ENCODE assay signal across 8 mouse cellular contexts in the genomic region with DNA sequence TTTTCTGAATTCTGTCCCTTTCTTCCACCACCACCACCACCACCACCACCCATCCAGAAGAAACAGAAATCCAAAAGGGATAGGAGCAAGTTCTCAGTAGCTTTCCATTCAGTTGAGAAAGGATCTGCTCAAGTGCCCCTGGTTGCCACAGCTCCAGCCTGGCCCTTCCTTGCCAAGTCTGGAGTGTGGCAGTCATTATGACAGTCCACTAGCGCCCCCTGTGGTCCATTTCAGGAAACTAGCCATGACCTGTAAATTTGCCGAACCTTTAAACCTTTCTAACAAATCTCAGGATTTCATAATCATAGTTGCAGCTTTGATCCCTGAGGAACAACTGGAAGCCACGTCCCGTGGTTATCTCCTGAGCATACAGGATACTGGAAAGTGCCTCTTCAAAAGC.
DNase-seq lines count a peak whose midpoint lies in the region; ATAC-seq and TF ChIP-seq lines count a peak whose summit lies in the region.

No protein-coding gene starts in this region.

- no peak overlapping the region for H3K27ac ChIP-seq in forebrain, embryonic 11.5 days (ENCODE audit: low read depth, low read length)
- no peak overlapping the region for H3K27ac ChIP-seq in forebrain, embryonic 16.5 days (ENCODE audit: low read length)
- no peak overlapping the region for H3K27ac ChIP-seq in cerebellum, adult 2 months (ENCODE audit: insufficient read depth, low read length)
- H3K27ac ChIP-seq in left cerebral cortex, adult 2 months, result no peak overlapping the region
- no peak overlapping the region for H3K27ac ChIP-seq in midbrain, embryonic 10.5 days (replicated peaks)
- no peak overlapping the region for H3K27ac ChIP-seq in small intestine, adult 2 months (ENCODE audit: insufficient read depth, low read depth, low read length)

- H3K4me2 ChIP-seq in forebrain, embryonic 11.5 days (ENCODE audit: low read depth, low read length, severe bottlenecking), result no peak overlapping the region
- H3K4me2 ChIP-seq in forebrain, embryonic 16.5 days (ENCODE audit: low read length), result no peak overlapping the region

- no peaks in the 10 kb centered on the region for H3K27me3 ChIP-seq in forebrain, embryonic 11.5 days (ENCODE audit: control insufficient read depth, insufficient read depth, low read length)
- no peaks in the 10 kb centered on the region for H3K27me3 ChIP-seq in forebrain, embryonic 16.5 days (replicated peaks; ENCODE audit: control insufficient read depth, insufficient read depth, low read length)
- H3K27me3 ChIP-seq in cerebellum, adult 2 months (ENCODE audit: control insufficient read depth, insufficient read depth, low read length), result no peaks in the 10 kb centered on the region
- no peaks in the 10 kb centered on the region for H3K27me3 ChIP-seq in midbrain, embryonic 10.5 days (ENCODE audit: low read depth, poor library complexity, severe bottlenecking)
- H3K27me3 ChIP-seq in small intestine, adult 2 months (ENCODE audit: control insufficient read depth, insufficient read depth, low read length), result no peaks in the 10 kb centered on the region

- TF ChIP-seq CTCF in cerebellum, adult 2 months (IDR thresholded peaks at IDR 0.05; ENCODE audit: borderline replicate concordance, insufficient read depth, low read depth, low read length), result peak; percentile 58
- peak; percentile 76 for TF ChIP-seq CTCF in left cerebral cortex, adult 2 months (IDR thresholded peaks at IDR 0.05)
- peak; percentile 59; the same call in 1 of the 2 replicates for TF ChIP-seq CTCF in small intestine, adult 2 months (IDR thresholded peaks at IDR 0.05; ENCODE audit: extremely low read depth, insufficient read length, insufficient replicate concordance, low read depth, low read length)

- no peaks in the 10 kb centered on the region for H3K36me3 ChIP-seq in forebrain, embryonic 11.5 days (ENCODE audit: control insufficient read depth, insufficient read depth, low read length)
- no peaks in the 10 kb centered on the region for H3K36me3 ChIP-seq in forebrain, embryonic 16.5 days (ENCODE audit: control insufficient read depth, insufficient read depth)
- H3K36me3 ChIP-seq in midbrain, embryonic 10.5 days, result no peaks in the 10 kb centered on the region
- H3K36me3 ChIP-seq in small intestine, adult 2 months (ENCODE audit: control insufficient read depth, insufficient read depth, low read length), result no peaks in the 10 kb centered on the region

- no peaks in the 10 kb centered on the region for H3K4me1 ChIP-seq in forebrain, embryonic 11.5 days (replicated peaks; ENCODE audit: control insufficient read depth, insufficient read depth, low read length)
- H3K4me1 ChIP-seq in forebrain, embryonic 16.5 days (replicated peaks; ENCODE audit: control insufficient read depth, insufficient read depth, low read length), result peaks cover 4% of the 10 kb centered on the region
- no peaks in the 10 kb centered on the region for H3K4me1 ChIP-seq in cerebellum, adult 2 months (ENCODE audit: control insufficient read depth, insufficient read depth, low read length)
- H3K4me1 ChIP-seq in midbrain, embryonic 10.5 days, result no peaks in the 10 kb centered on the region
- no peaks in the 10 kb centered on the region for H3K4me1 ChIP-seq in small intestine, adult 2 months (ENCODE audit: control insufficient read depth, insufficient read depth, insufficient read length, low read length)

- 0 out of 2 replicates have a peak, but pooled peaks have one; percentile 33 for ATAC-seq in forebrain, embryonic 11.5 days (replicated peaks; ENCODE audit: low FRiP score)
- ATAC-seq in forebrain, embryonic 16.5 days, result no peak

- H3K9ac ChIP-seq in forebrain, embryonic 11.5 days (ENCODE audit: low read length), result no peak overlapping the region
- H3K9ac ChIP-seq in forebrain, embryonic 16.5 days (replicated peaks; ENCODE audit: low read depth, low read length), result no peak overlapping the region

- no peak for TF ChIP-seq POLR2A in cerebellum, adult 2 months (IDR thresholded peaks at IDR 0.05; ENCODE audit: borderline replicate concordance, insufficient read depth, low read length)
- no peak for TF ChIP-seq POLR2A in small intestine, adult 2 months (IDR thresholded peaks at IDR 0.05; ENCODE audit: low read depth, low read length)

- no peak overlapping the region for H3K4me3 ChIP-seq in forebrain, embryonic 11.5 days (ENCODE audit: low read depth, low read length)
- H3K4me3 ChIP-seq in forebrain, embryonic 16.5 days (replicated peaks; ENCODE audit: low read length), result no peak overlapping the region
- no peak overlapping the region for H3K4me3 ChIP-seq in cerebellum, adult 2 months (replicated peaks; ENCODE audit: insufficient read depth, low read depth, low read length)
- no peak overlapping the region for H3K4me3 ChIP-seq in left cerebral cortex, adult 2 months
- H3K4me3 ChIP-seq in midbrain, embryonic 10.5 days, result no peak overlapping the region
- H3K4me3 ChIP-seq in small intestine, adult 2 months (ENCODE audit: low read depth, low read length), result no peak overlapping the region

- intact Hi-C loops in left cerebral cortex, adult 2 months (cut with DNase I), result loop anchor here (1.0 to 5.0 kb wide), 4 partner anchors 450 to 752 kb away; no protein-coding TSS in a partner anchor

- no peaks in the 10 kb centered on the region for H3K9me3 ChIP-seq in forebrain, embryonic 11.5 days (ENCODE audit: control insufficient read depth, low read length)
- no peaks in the 10 kb centered on the region for H3K9me3 ChIP-seq in forebrain, embryonic 16.5 days (ENCODE audit: control insufficient read depth, low read length)
- no peaks in the 10 kb centered on the region for H3K9me3 ChIP-seq in midbrain, embryonic 10.5 days (replicated peaks)

- 13% methylated on average over 4 of the region's 4 CpGs for WGBS in forebrain, embryonic 11.5 days
- 6% methylated on average over 4 of the region's 4 CpGs for WGBS in forebrain, embryonic 16.5 days
- WGBS in cerebellum, adult 2 months, result 3% methylated on average over 4 of the region's 4 CpGs
- WGBS in midbrain, embryonic 10.5 days, result 12% methylated on average over 4 of the region's 4 CpGs
- 2% methylated on average over 4 of the region's 4 CpGs for WGBS in small intestine, adult 2 months

- DNase-seq in forebrain, embryonic 11.5 days (ENCODE audit: low spot score), result peak; percentile 85
- DNase-seq in cerebellum, adult 2 months, result peak; percentile 32 to 37
- peak; percentile 67 to 75 for DNase-seq in frontal cortex, postnatal 36 days (ENCODE audit: low spot score in 2 of 2)
- peak; percentile 63 for DNase-seq in induced T-regulatory cell, adult 2 months (ENCODE audit: low read depth)
- DNase-seq in left cerebral cortex, adult 2 months (ENCODE audit: extremely low spot score in 1 of 2, low spot score in 2 of 2), result peak; percentile 62 to 68
- DNase-seq in midbrain, embryonic 10.5 days (ENCODE audit: low spot score), result peak; percentile 68

Comparison
In these comparisons a context has a peak if more than half of its experiments do, and no peak if none do; other contexts are left out.
1. DNase-seq: peak in every context shown above with its lines; median percentile 85 in forebrain, embryonic 11.5 days; 71 in frontal cortex, postnatal 36 days; 68 in midbrain, embryonic 10.5 days; 65 in left cerebral cortex, adult 2 months; 63 in induced T-regulatory cell, adult 2 months; 34 in cerebellum, adult 2 months.